Mouse (Mus musculus): ENCODE measurements around the gene Slc43a2.

The Slc43a2 gene

GRCm38 (mm10) chr11:75608776-75609175 lies 77.3 kb downstream of the Slc43a2 start:
- DNase-seq (ENCODE audit: low spot score in 2 of 2): no peak

GRCm38 (mm10) chr11:75610021-75610420 lies 78.5 kb downstream of the Slc43a2 start:
- no peak for DNase-seq (ENCODE audit: low spot score in 2 of 2)

DNA sequence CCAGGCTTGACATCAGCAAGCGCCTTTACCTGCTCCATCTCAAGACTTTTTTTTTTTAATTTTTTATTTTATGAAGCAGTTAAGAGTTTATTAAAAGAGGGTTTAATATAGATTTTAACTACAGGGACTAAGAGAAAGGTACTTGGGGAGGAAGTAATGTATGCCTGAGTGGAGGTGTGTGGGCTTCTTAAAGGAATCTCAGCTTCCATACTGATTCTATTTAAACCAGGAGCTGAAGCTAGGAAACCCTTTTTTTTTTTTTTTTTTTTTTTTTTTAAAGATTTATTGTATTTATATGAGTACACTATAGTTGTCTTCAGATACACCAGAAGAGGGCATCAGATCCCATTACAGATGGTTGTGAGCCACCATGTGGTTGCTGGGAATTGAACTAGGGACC lies 83.3 kb downstream of the Slc43a2 start:
- no peak for DNase-seq (ENCODE audit: low spot score in 2 of 2)

GRCm38 (mm10) chr11:75615556-75615955 lies 84.1 kb downstream of the Slc43a2 start:
- no peak for DNase-seq (ENCODE audit: low spot score in 2 of 2)

DNA sequence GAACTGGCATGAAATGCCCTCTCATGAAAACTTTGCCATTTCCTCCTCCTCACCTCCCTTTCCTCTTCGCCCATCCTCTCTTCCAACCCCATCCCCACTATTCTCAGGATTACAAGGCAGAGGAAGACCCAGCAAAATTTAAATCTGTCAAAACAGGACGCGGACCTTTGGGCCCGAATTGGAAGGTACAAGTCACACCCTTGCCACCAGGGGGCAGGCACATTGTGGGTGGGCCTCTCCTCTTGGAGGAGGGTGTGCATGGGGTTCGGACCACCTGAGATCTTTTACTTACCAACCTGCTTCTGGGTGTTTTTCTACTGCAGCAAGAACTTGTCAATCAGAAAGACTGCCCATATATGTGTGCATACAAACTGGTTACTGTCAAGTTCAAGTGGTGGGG lies 87.6 kb downstream of the Slc43a2 start:
- no peak for DNase-seq (ENCODE audit: low spot score in 2 of 2)

DNA sequence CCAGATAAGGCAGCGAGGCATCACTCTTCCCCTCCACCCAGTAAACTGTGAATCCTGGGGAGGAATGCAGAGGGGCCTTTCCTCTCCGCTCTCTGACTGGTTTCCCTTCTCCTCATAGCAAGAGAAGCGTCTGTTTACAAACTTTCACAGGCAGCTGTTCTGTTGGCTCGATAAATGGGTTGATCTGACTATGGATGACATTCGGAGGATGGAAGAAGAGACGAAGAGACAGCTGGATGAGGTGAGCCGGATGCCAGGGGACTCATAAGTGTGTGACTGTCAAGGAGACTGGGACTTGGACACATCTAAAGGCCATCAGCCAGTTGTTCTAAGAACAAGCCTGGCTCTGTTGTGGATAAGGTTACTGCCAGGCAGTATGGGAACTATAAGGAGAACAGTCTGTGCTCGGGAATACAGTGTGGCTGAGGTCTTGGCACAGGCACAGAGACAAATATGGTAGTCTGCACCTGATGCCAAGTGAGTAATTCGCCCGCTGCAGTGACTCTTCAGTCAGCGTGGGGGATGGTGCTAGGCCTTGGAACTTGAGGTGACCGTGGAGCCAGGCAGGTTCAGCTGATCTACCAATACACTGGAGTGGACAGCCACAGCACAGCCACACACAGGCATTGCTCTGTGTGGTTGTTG lies 88.8 kb downstream of the Slc43a2 start:
- DNase-seq (ENCODE audit: low spot score in 2 of 2): peak; percentile 41 to 43

DNA sequence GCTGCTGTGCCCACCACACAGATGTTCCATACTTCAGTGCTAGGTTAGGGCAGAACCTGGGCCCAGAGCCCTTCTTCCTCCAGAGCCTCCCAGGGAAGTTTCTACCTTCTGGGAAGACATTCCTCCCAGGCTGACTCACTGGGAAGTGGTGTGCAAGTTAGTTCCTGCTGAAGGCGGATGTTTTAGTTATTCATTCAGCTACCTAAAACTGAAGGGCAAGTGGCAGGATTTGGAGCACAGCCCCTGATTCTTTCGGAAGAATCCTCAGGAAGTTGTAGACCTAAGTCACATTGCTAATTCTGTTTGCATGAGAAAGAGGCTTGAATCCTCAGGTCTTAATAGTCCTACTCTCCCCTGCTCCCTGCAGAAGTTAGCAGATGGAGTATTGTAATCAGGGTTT lies 89.9 kb downstream of the Slc43a2 start:
- no peak for DNase-seq (ENCODE audit: low spot score in 2 of 2)

GRCm38 (mm10) chr11:75622588-75623329 lies 91.3 kb downstream of the Slc43a2 start:
- no peak for DNase-seq (ENCODE audit: low spot score in 2 of 2)

- DNase-seq (ENCODE audit: low spot score in 2 of 2): no peak
These were observed 92.6 kb downstream of the Slc43a2 start for GRCm38 (mm10) chr11:75624102-75624554.

DNA sequence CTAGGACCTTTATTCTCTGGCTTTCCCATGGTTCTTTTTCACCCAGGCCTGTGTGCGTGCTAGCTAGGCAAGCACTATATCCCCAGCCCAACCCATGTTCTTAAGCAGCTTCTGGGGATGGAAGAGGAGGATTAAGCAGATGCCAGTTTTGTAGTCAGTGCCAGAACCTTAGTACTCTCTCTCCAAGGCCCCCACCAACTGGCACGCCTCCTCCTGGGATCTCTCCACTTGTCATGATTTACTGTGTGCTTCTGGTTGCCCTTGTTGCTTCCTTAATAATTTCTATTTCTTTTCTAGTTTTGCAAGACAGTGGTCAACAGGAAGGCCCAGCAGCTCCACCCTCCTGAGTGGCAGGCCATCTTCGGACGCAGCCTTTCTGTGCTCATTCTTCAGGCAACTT lies 94.3 kb downstream of the Slc43a2 start:
- no peak for DNase-seq (ENCODE audit: low spot score in 2 of 2)
